Mouse (Mus musculus) liver, embryonic 14.5 days (tissue): ENCODE measurements around the gene Ncoa7. TPM values are rescaled to one million over a fixed set of nuclear protein-coding genes. Genes with fewer than 3 reads are reported as not detected.

ENCODE experiments used
- ATAC-seq: fragments of 200-750 bp; cut with Nextera tagmentation; 2 replicates; pipeline ENCODE4 v1.8.0; 2017; ENCODE audit warnings: moderate number of reproducible peaks, mild to moderate bottlenecking, moderate library complexity; ENCODE audit not compliant: insufficient read depth
- DNase-seq, 3 experiments: peaks; one replicate each; pipeline ENCODE4 v3.0.0-alpha.2; 2012 to 2013; ENCODE audit warnings: low read depth in 3 of 3, low spot score in 3 of 3
- H3K27ac ChIP-seq: fragments of 300-500 bp; sonication (generic); 2 replicates; pipeline ENCODE4 v1.5.1; 2014; ENCODE audit warnings: moderate library complexity, mild to moderate bottlenecking, control low read depth, inconsistent platforms
- H3K27me3 ChIP-seq: fragments of 300-500 bp; sonication (generic); 2 replicates; pipeline ENCODE4 v1.6.1; 2014; ENCODE audit warnings: mild to moderate bottlenecking, low read length, moderate library complexity; ENCODE audit not compliant: control insufficient read depth, insufficient read depth
- H3K36me3 ChIP-seq: fragments of 300-500 bp; sonication (generic); replicated peaks from 2 replicates; pipeline ENCODE4 v1.6.1; 2014; ENCODE audit warnings: low read depth; ENCODE audit not compliant: control insufficient read depth, insufficient read depth
- H3K4me1 ChIP-seq, 2 experiments: fragments of 200-500 bp in 1 of 2; fragments of 300-500 bp in 1 of 2; sonication (generic) in 1 of 2; replicated peaks; 2 replicates each; pipeline ENCODE4 v1.6.1; 2012 to 2014; ENCODE audit warnings: antibody characterized with exemption in 1 of 2, inconsistent platforms in 1 of 2, low read length in 1 of 2; ENCODE audit not compliant: control insufficient read depth in 2 of 2, insufficient read depth in 2 of 2
- H3K4me2 ChIP-seq: fragments of 300-500 bp; sonication (generic); 2 replicates; pipeline ENCODE4 v1.6.1; 2014; ENCODE audit warnings: low read depth, mild to moderate bottlenecking, control low read depth, moderate library complexity
- H3K4me3 ChIP-seq, 2 experiments: fragments of 200-500 bp in 1 of 2; fragments of 300-500 bp in 1 of 2; sonication (generic) in 1 of 2; 2 replicates each; pipeline ENCODE4 v1.5.1; 2012 to 2014; ENCODE audit warnings: low read depth in 2 of 2, low read length in 2 of 2, mild to moderate bottlenecking in 2 of 2, control low read depth in 1 of 2, inconsistent platforms in 1 of 2, moderate library complexity in 1 of 2; ENCODE audit not compliant: insufficient read depth in 1 of 2
- H3K9ac ChIP-seq: fragments of 300-500 bp; sonication (generic); replicated peaks from 2 replicates; pipeline ENCODE4 v1.6.1; 2014; ENCODE audit warnings: mild to moderate bottlenecking, control low read depth, moderate library complexity
- H3K9me3 ChIP-seq: fragments of 300-500 bp; sonication (generic); 2 replicates; pipeline ENCODE4 v1.6.1; 2016; ENCODE audit warnings: low read length, mixed read lengths; ENCODE audit not compliant: control insufficient read depth
- CTCF ChIP-seq: IDR thresholded peaks from 2 replicates; pipeline ENCODE4 v1.5.1; 2016; ENCODE audit warnings: antibody characterized with exemption, low read depth, control low read depth
- EP300 ChIP-seq: IDR thresholded peaks from 2 replicates; pipeline ENCODE4 v1.6.1; 2016; ENCODE audit warnings: antibody characterized with exemption, low read depth
- WGBS: fragments of 180-500 bp; shearing (Covaris S2); extraction: QIAGEN DNeasy Blood & Tissue Kit; methylation state at CpG from one replicate; pipeline ENCODE4 v1.1.7; 2014; ENCODE audit not compliant: insufficient replicate concordance; 5-methylcytosine and 5-hydroxymethylcytosine counted together
- polyA plus RNA-seq, 2 experiments: library from polyadenylated mRNA; depleted of rRNA in 1 of 2; stranded (reverse) in 1 of 2; unstranded in 1 of 2; fragments of >200 nt; fragmentation: Nextera tagmentation in 1 of 2; extraction: Ambion mirVana in 1 of 2; gene quantifications; 2 replicates each; pipeline versions ENCODE4 v1.2.1 to v1.2.3; 2012 to 2014

Gene Ncoa7
- polyA plus RNA-seq, 2 experiments, result 7.7 to 10.6 TPM

- Histone ChIP-seq H3K4me1 (peaks cover 17 to 20% of the 10 kb centered on the region in 2 experiments), H3K9me3 (no peaks in the 10 kb centered on the region), H3K27me3 (no peaks in the 10 kb centered on the region), H3K27ac (no peak overlapping the region), H3K36me3 (no peaks in the 10 kb centered on the region), H3K9ac (no peak overlapping the region; the same call in 1 of the 2 replicates), H3K4me2 (no peak overlapping the region), H3K4me3 (no peak overlapping the region)
- 75% methylated on average over 3 of the region's 3 CpGs for WGBS
- TF ChIP-seq EP300, result no peak
- no peak for TF ChIP-seq CTCF
- DNase-seq (no peak), ATAC-seq (no peak)
Measured at GRCm38 (mm10) chr10:30731321-30731914, 71.7 kb downstream of the Ncoa7 start.

GRCm38 (mm10) chr10:30730791-30731190 is 72.3 kb downstream of the Ncoa7 start:
- no peak overlapping the region for H3K27ac ChIP-seq
- H3K4me2 ChIP-seq, result no peak overlapping the region
- H3K27me3 ChIP-seq, result no peaks in the 10 kb centered on the region
- ATAC-seq, result no peak
- 22% methylated on average over 1 of the region's 1 CpGs for WGBS
- H3K4me1 ChIP-seq, result peaks cover 17 to 20% of the 10 kb centered on the region in 2 experiments
- no peak overlapping the region for H3K4me3 ChIP-seq
- TF ChIP-seq CTCF, result peak; percentile 30; the same call in 1 of the 2 replicates
- TF ChIP-seq EP300, result no peak
- H3K36me3 ChIP-seq, result no peaks in the 10 kb centered on the region
- H3K9ac ChIP-seq, result no peak overlapping the region
- no peak for DNase-seq
- H3K9me3 ChIP-seq, result no peaks in the 10 kb centered on the region

GRCm38 (mm10) chr10:30729157-30730096 is 73.7 kb downstream of the Ncoa7 start:
- ATAC-seq, result peak; percentile 56
- Histone ChIP-seq H3K4me1 (peaks cover 17 to 20% of the 10 kb centered on the region in 2 experiments), H3K27me3 (no peaks in the 10 kb centered on the region), H3K27ac (no peak overlapping the region), H3K9me3 (no peaks in the 10 kb centered on the region), H3K9ac (no peak overlapping the region), H3K4me3 (no peak overlapping the region), H3K36me3 (no peaks in the 10 kb centered on the region; the same call in 1 of the 2 replicates), H3K4me2 (no peak overlapping the region)
- DNase-seq, result no peak
- 82% methylated on average over 5 of the region's 5 CpGs for WGBS
- TF ChIP-seq EP300 (no peak), CTCF (peak; percentile 86)

GRCm38 (mm10) chr10:30723014-30723413 is 80.1 kb downstream of the Ncoa7 start:
- no peak overlapping the region for H3K9ac ChIP-seq
- no peak overlapping the region for H3K27ac ChIP-seq
- peaks cover 0 to 3% of the 10 kb centered on the region in 2 experiments; a peak in 3 of 4 replicates for H3K4me1 ChIP-seq
- TF ChIP-seq CTCF (no peak), EP300 (no peak)
- DNase-seq (no peak), ATAC-seq (no peak)
- no peaks in the 10 kb centered on the region for H3K27me3 ChIP-seq
- WGBS, result 83% methylated on average over 1 of the region's 1 CpGs
- H3K36me3 ChIP-seq, result no peaks in the 10 kb centered on the region; the same call in none of the 2 replicates
- H3K4me2 ChIP-seq, result no peak overlapping the region
- H3K9me3 ChIP-seq, result no peaks in the 10 kb centered on the region
- no peak overlapping the region for H3K4me3 ChIP-seq

GRCm38 (mm10) chr10:30720556-30720955 is 82.6 kb downstream of the Ncoa7 start:
- H3K4me2 ChIP-seq, result no peak overlapping the region
- no peaks in the 10 kb centered on the region for H3K9me3 ChIP-seq
- H3K27me3 ChIP-seq, result no peaks in the 10 kb centered on the region
- 72% methylated on average over 3 of the region's 3 CpGs for WGBS
- H3K4me1 ChIP-seq, result peaks cover 0 to 3% of the 10 kb centered on the region in 2 experiments; a peak in 3 of 4 replicates
- DNase-seq, result no peak
- no peak overlapping the region for H3K4me3 ChIP-seq
- TF ChIP-seq CTCF (no peak), EP300 (no peak)
- H3K36me3 ChIP-seq, result no peaks in the 10 kb centered on the region; the same call in none of the 2 replicates
- no peak overlapping the region for H3K27ac ChIP-seq
- H3K9ac ChIP-seq, result no peak overlapping the region
- no peak for ATAC-seq
